Mouse (Mus musculus): ENCODE measurements around the gene Ctc1. TPM values are rescaled to one million over a fixed set of nuclear protein-coding genes. Genes with fewer than 3 reads are reported as not detected.
"Not testable (repeated sequence)": the region's sequence is repeated elsewhere in the genome, so short reads cannot be mapped to it uniquely, and the experiment has no call there.

The Ctc1 gene
- polyA plus RNA-seq, 1 experiment, result 29.1 TPM

DNA sequence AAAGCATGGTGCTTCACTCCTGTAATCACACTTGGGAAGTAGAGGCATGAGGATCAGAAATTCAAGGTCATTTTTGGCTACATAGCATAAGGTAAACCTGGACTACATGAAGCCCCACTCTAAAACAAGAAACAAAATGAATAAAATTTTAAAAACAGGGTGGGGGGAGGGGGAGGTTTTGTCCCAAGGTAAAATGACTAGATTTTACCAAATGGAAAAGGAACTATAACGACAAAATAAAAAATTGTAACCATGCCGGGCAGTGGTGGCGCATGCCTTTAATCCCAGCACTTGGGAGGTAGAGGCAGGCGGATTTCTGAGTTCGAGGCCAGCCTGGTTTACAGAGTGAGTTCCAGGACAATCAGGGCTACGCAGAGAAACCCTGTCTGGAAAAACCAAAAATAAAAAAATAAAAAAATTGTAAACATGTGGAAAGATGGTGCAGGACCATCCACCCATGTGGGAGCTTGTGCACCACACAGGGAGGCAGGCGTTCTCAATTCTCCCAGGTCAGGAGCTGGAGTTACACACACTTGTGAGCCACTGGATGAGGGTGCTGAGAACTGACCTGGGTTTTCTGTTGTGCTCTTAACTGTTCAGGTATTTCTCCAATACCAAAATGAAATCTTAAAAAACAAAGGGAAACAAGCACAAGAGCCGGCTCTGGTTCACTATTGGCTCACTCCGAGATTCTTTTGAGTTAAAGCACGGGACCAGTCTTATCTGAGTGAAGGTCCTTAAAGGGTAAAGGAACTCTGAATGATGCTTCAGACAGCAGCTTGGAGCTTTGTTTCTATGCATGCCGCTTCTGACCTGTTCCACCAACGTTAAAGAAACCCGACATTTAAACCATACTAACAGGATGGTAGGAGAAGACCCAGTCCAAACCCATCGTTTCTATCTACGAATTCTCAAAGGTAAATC, 5.0 kb upstream of the Ctc1 start:
- H3ac ChIP-seq (ENCODE audit: control insufficient read depth, insufficient read length), result no peak overlapping the region
- no peaks in the 10 kb centered on the region for H3K27me3 ChIP-seq (ENCODE audit: control insufficient read depth, insufficient read depth, insufficient read length)
- H3K79me2 ChIP-seq (ENCODE audit: control insufficient read depth, insufficient read depth), result peaks cover 26% of the 10 kb centered on the region
- H3K36me3 ChIP-seq (ENCODE audit: control insufficient read depth, insufficient read depth), result no peaks in the 10 kb centered on the region
- peak overlapping the region; percentile 38 for H3K4me3 ChIP-seq
- H3K4me2 ChIP-seq (ENCODE audit: low read depth), result no peak overlapping the region
- TF ChIP-seq E2F4 (IDR thresholded peaks at IDR 0.05; ENCODE audit: insufficient read depth) (no peak), TCF12 (IDR thresholded peaks at IDR 0.05; ENCODE audit: insufficient read depth, poor library complexity, severe bottlenecking) (no peak), POLR2AphosphoS2 (IDR thresholded peaks at IDR 0.05; ENCODE audit: insufficient read length, low read depth) (no peak), SRF (IDR thresholded peaks at IDR 0.05; ENCODE audit: control insufficient read depth, insufficient read length, low read depth) (no peak), REST (IDR thresholded peaks at IDR 0.05; ENCODE audit: insufficient read depth, insufficient read length) (no peak), CEBPB (IDR thresholded peaks at IDR 0.05; ENCODE audit: insufficient read depth, poor library complexity, severe bottlenecking) (no peak), POLR2A (IDR thresholded peaks at IDR 0.05; ENCODE audit: insufficient read length, low read depth) (no peak), USF1 (IDR thresholded peaks at IDR 0.05; ENCODE audit: low read depth) (no peak), TCF3 (IDR thresholded peaks at IDR 0.05; ENCODE audit: insufficient read length, low read depth) (no peak), MYOD1 (IDR thresholded peaks at IDR 0.05; ENCODE audit: control insufficient read depth in 1 of 3, insufficient read length in 2 of 3, low read depth in 2 of 3) (no peak), MYOG (IDR thresholded peaks at IDR 0.05; ENCODE audit: control insufficient read depth in 1 of 3, insufficient read depth in 1 of 3, insufficient read length in 2 of 3, low read depth in 2 of 3) (no peak), MAX (IDR thresholded peaks at IDR 0.05; ENCODE audit: low read depth) (no peak)

DNA sequence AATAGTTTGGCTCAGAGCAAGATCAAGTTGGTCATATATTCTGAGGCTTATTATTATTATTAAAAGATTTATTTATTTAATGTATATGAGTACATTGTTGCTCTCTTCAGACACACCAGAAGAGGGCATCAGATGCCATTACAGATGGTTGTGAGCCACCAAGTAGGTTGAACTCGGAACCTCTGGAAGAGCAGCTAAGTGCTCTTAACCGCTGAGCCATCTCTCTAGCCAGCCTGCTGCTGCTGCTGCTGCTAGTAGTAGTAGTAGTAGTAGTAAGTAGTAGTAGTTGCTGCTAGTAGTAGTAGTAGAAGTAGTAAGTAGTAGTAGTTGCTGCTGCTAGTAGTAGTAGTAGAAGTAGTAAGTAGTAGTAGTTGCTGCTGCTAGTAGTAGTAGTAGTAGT, 4.3 kb upstream of the Ctc1 start:
- H3K27me3 ChIP-seq (ENCODE audit: control insufficient read depth, insufficient read depth, insufficient read length); H3ac ChIP-seq (ENCODE audit: control insufficient read depth, insufficient read length); H3K36me3 ChIP-seq (ENCODE audit: control insufficient read depth, insufficient read depth): not testable (repeated sequence)
- Histone ChIP-seq H3K79me2 (ENCODE audit: control insufficient read depth, insufficient read depth) (peaks cover 23% of the 10 kb centered on the region), H3K4me2 (ENCODE audit: low read depth) (peak overlapping the region; percentile 93), H3K4me3 (peak overlapping the region; percentile 38)

DNA sequence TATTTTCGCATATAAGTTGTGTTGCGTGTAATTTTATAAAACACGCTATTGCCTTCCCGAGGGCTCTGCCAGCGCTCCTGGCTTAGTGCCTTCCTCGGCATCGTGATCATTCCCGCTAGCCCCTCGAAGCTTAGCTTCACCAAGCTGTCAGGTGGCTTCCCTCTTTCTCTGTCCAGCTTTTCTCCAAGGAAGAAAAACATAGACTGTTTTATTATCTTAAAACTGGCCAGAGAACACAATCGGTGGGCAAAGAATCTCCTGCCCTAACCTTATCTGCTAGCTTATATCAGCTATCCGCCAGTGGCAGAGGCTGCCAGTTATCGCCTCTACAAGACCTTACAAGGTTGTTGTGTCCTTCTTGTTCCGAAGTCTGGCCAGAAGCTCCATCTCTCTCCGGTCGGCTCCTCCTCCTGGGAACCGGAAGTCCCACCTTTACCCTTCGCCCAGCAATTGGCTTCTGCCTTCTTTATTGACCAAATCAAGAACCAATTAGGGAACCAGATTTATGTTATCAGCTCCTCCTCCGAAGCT, 3.6 kb upstream of the Ctc1 start:
- peak overlapping the region; percentile 38 for H3K4me3 ChIP-seq
- peak overlapping the region; percentile 93 for H3K4me2 ChIP-seq (ENCODE audit: low read depth)
- H3K27me3 ChIP-seq (ENCODE audit: control insufficient read depth, insufficient read depth, insufficient read length), result no peaks in the 10 kb centered on the region
- H3ac ChIP-seq (ENCODE audit: control insufficient read depth, insufficient read length), result no peak overlapping the region
- H3K79me2 ChIP-seq (ENCODE audit: control insufficient read depth, insufficient read depth), result peaks cover 23% of the 10 kb centered on the region
- H3K36me3 ChIP-seq (ENCODE audit: control insufficient read depth, insufficient read depth), result no peaks in the 10 kb centered on the region
- no peak for TF ChIP-seq E2F4 (IDR thresholded peaks at IDR 0.05; ENCODE audit: insufficient read depth)
- no peak for TF ChIP-seq MYOD1 (IDR thresholded peaks at IDR 0.05; ENCODE audit: control insufficient read depth in 1 of 3, insufficient read length in 2 of 3, low read depth in 2 of 3)
- TF ChIP-seq POLR2A (IDR thresholded peaks at IDR 0.05; ENCODE audit: insufficient read length, low read depth), result peak; percentile 76
- TF ChIP-seq SRF (IDR thresholded peaks at IDR 0.05; ENCODE audit: control insufficient read depth, insufficient read length, low read depth), result no peak
- TF ChIP-seq POLR2AphosphoS2 (IDR thresholded peaks at IDR 0.05; ENCODE audit: insufficient read length, low read depth), result peak; percentile 80
- TF ChIP-seq CEBPB (IDR thresholded peaks at IDR 0.05; ENCODE audit: insufficient read depth, poor library complexity, severe bottlenecking), result no peak

- Histone ChIP-seq H3ac (ENCODE audit: control insufficient read depth, insufficient read length) (no peak overlapping the region), H3K36me3 (ENCODE audit: control insufficient read depth, insufficient read depth) (peaks cover 3% of the 10 kb centered on the region), H3K79me2 (ENCODE audit: control insufficient read depth, insufficient read depth) (peaks cover 19% of the 10 kb centered on the region), H3K27me3 (ENCODE audit: control insufficient read depth, insufficient read depth, insufficient read length) (no peaks in the 10 kb centered on the region), H3K4me3 (peak overlapping the region; percentile 51), H3K4me2 (ENCODE audit: low read depth) (peak overlapping the region; percentile 77)
- TF ChIP-seq SRF (IDR thresholded peaks at IDR 0.05; ENCODE audit: control insufficient read depth, insufficient read length, low read depth), result no peak
- TF ChIP-seq TCF3 (IDR thresholded peaks at IDR 0.05; ENCODE audit: insufficient read length, low read depth), result no peak
- TF ChIP-seq USF1 (IDR thresholded peaks at IDR 0.05; ENCODE audit: low read depth), result no peak
- TF ChIP-seq MYOD1 (IDR thresholded peaks at IDR 0.05; ENCODE audit: control insufficient read depth in 1 of 3, insufficient read length in 2 of 3, low read depth in 2 of 3), result no peak
- TF ChIP-seq MAX (IDR thresholded peaks at IDR 0.05; ENCODE audit: low read depth), result no peak
- no peak for TF ChIP-seq POLR2A (IDR thresholded peaks at IDR 0.05; ENCODE audit: insufficient read length, low read depth)
- TF ChIP-seq POLR2AphosphoS2 (IDR thresholded peaks at IDR 0.05; ENCODE audit: insufficient read length, low read depth), result no peak
- TF ChIP-seq CEBPB (IDR thresholded peaks at IDR 0.05; ENCODE audit: insufficient read depth, poor library complexity, severe bottlenecking), result no peak
- no peak for TF ChIP-seq REST (IDR thresholded peaks at IDR 0.05; ENCODE audit: insufficient read depth, insufficient read length)
- no peak for TF ChIP-seq TCF12 (IDR thresholded peaks at IDR 0.05; ENCODE audit: insufficient read depth, poor library complexity, severe bottlenecking)
- TF ChIP-seq E2F4 (IDR thresholded peaks at IDR 0.05; ENCODE audit: insufficient read depth), result no peak
- no peak for TF ChIP-seq MYOG (IDR thresholded peaks at IDR 0.05; ENCODE audit: control insufficient read depth in 1 of 3, insufficient read depth in 1 of 3, insufficient read length in 2 of 3, low read depth in 2 of 3)
These were observed 1.0 kb downstream of the Ctc1 start for GRCm38 (mm10) chr11:69016755-69017154.

- Histone ChIP-seq H3K4me3 (no peak overlapping the region), H3K36me3 (ENCODE audit: control insufficient read depth, insufficient read depth) (peaks cover 38% of the 10 kb centered on the region), H3ac (ENCODE audit: control insufficient read depth, insufficient read length) (no peak overlapping the region), H3K79me2 (ENCODE audit: control insufficient read depth, insufficient read depth) (peaks cover 19% of the 10 kb centered on the region), H3K4me2 (ENCODE audit: low read depth) (no peak overlapping the region), H3K27me3 (ENCODE audit: control insufficient read depth, insufficient read depth, insufficient read length) (no peaks in the 10 kb centered on the region)
- TF ChIP-seq E2F4 (IDR thresholded peaks at IDR 0.05; ENCODE audit: insufficient read depth) (no peak), MYOG (IDR thresholded peaks at IDR 0.05; ENCODE audit: control insufficient read depth in 1 of 3, insufficient read depth in 1 of 3, insufficient read length in 2 of 3, low read depth in 2 of 3) (no peak), MYOD1 (IDR thresholded peaks at IDR 0.05; ENCODE audit: control insufficient read depth in 1 of 3, insufficient read length in 2 of 3, low read depth in 2 of 3) (no peak), SRF (IDR thresholded peaks at IDR 0.05; ENCODE audit: control insufficient read depth, insufficient read length, low read depth) (no peak), TCF3 (IDR thresholded peaks at IDR 0.05; ENCODE audit: insufficient read length, low read depth) (no peak), POLR2A (IDR thresholded peaks at IDR 0.05; ENCODE audit: insufficient read length, low read depth) (no peak), REST (IDR thresholded peaks at IDR 0.05; ENCODE audit: insufficient read depth, insufficient read length) (no peak), TCF12 (IDR thresholded peaks at IDR 0.05; ENCODE audit: insufficient read depth, poor library complexity, severe bottlenecking) (no peak), MAX (IDR thresholded peaks at IDR 0.05; ENCODE audit: low read depth) (no peak), USF1 (IDR thresholded peaks at IDR 0.05; ENCODE audit: low read depth) (no peak), POLR2AphosphoS2 (IDR thresholded peaks at IDR 0.05; ENCODE audit: insufficient read length, low read depth) (no peak)
These were observed 5.0 kb downstream of the Ctc1 start for GRCm38 (mm10) chr11:69020691-69021090.

Measured in myocyte (in vitro differentiated cells).